Mouse (Mus musculus) MEL (cell line): ENCODE measurements at regions not wholly inside any gene's neighbourhood (a gene's known extent, or its start where the extent isn't known, plus 50 kb on each side); places are given as distances from the start of the nearest gene placed in this dataset.
A peak's percentile ranks its signal among the peaks of the same experiment; 100 is the strongest.

Source experiments
- DNase-seq: peaks from one replicate; pipeline ENCODE4 v3.0.0; 2011; ENCODE audit warnings: low read depth, low spot score
- H3K27ac ChIP-seq: 2 replicates; pipeline ENCODE4 v1.5.1; 2012; ENCODE audit warnings: low read depth, mild to moderate bottlenecking, control low read depth, low read length, moderate library complexity; ENCODE audit not compliant: control insufficient read depth
- H3K27me3 ChIP-seq, 2 experiments: fragments of 150-350 bp in 1 of 2; sonication (generic) in 1 of 2; 2 replicates each; pipeline ENCODE4 v1.6.1; 2012; ENCODE audit warnings: low read length in 2 of 2, mild to moderate bottlenecking in 2 of 2, improper control_type of control experiment in 1 of 2, moderate library complexity in 1 of 2; ENCODE audit not compliant: insufficient read depth in 2 of 2, control insufficient read depth in 1 of 2
- H3K36me3 ChIP-seq, 2 experiments: 2 replicates each; pipeline ENCODE4 v1.6.1; 2012 to 2014; ENCODE audit warnings: low read length in 2 of 2, improper control_type of control experiment in 1 of 2, inconsistent platforms in 1 of 2, mild to moderate bottlenecking in 1 of 2; ENCODE audit not compliant: insufficient read depth in 2 of 2, control insufficient read depth in 1 of 2
- H3K4me1 ChIP-seq, 2 experiments: fragments of 150-350 bp in 1 of 2; sonication (generic) in 1 of 2; 2 replicates each; pipeline ENCODE4 v1.6.1; 2012; ENCODE audit warnings: low read length in 2 of 2, improper control_type of control experiment in 1 of 2, mild to moderate bottlenecking in 1 of 2; ENCODE audit not compliant: insufficient read depth in 2 of 2, control insufficient read depth in 1 of 2
- H3K4me3 ChIP-seq, 2 experiments: fragments of 150-350 bp in 1 of 2; sonication (generic) in 1 of 2; 2 replicates each; pipeline ENCODE4 v1.5.1; 2012; ENCODE audit warnings: low read depth in 2 of 2, low read length in 2 of 2, mild to moderate bottlenecking in 2 of 2, moderate library complexity in 2 of 2, control low read depth in 1 of 2, improper control_type of control experiment in 1 of 2; ENCODE audit not compliant: control insufficient read depth in 1 of 2, insufficient read depth in 1 of 2
- H3K79me2 ChIP-seq: 2 replicates; pipeline ENCODE4 v1.6.1; 2012; ENCODE audit warnings: mild to moderate bottlenecking, low read length, moderate library complexity; ENCODE audit not compliant: control insufficient read depth, poor library complexity, insufficient read depth
- H3K9ac ChIP-seq: 2 replicates; pipeline ENCODE4 v1.6.1; 2012; ENCODE audit warnings: low read depth, mild to moderate bottlenecking, control low read depth, low read length, moderate library complexity; ENCODE audit not compliant: control insufficient read depth, poor library complexity, severe bottlenecking
- H3K9me3 ChIP-seq: fragments of 150-350 bp; sonication (generic); replicated peaks from 2 replicates; pipeline ENCODE4 v1.6.1; 2012; ENCODE audit warnings: mild to moderate bottlenecking, low read length, improper control_type of control experiment, moderate library complexity; ENCODE audit not compliant: insufficient read depth
- CHD1 ChIP-seq: IDR thresholded peaks from 2 replicates; pipeline ENCODE4 v1.6.1; 2012; ENCODE audit warnings: low read depth, mild to moderate bottlenecking, inconsistent platforms, low read length, improper control_type of control experiment
- CTCF ChIP-seq, 3 experiments: IDR thresholded peaks in 2 of 3; conservative IDR thresholded peaks in 1 of 3; 2 replicates each; pipeline ENCODE4 v1.5.1; 2011 to 2012; ENCODE audit warnings: low read length in 3 of 3, low read depth in 2 of 3, mild to moderate bottlenecking in 2 of 3, improper control_type of control experiment in 1 of 3, inconsistent platforms in 1 of 3, mixed read lengths in 1 of 3, moderate library complexity in 1 of 3; ENCODE audit not compliant: control insufficient read depth in 1 of 3, insufficient read depth in 1 of 3, poor library complexity in 1 of 3, severe bottlenecking in 1 of 3
- ELF1 ChIP-seq: IDR thresholded peaks from 2 replicates; pipeline ENCODE4 v1.6.1; 2014; ENCODE audit warnings: low read depth, mild to moderate bottlenecking, inconsistent platforms, low read length, improper control_type of control experiment, moderate library complexity
- EP300 ChIP-seq, 2 experiments: IDR thresholded peaks; 2 replicates each; pipeline ENCODE4 v1.6.1; 2011; ENCODE audit warnings: improper control_type of control experiment in 2 of 2, low read length in 2 of 2, low read depth in 1 of 2, mild to moderate bottlenecking in 1 of 2
- GATA1 ChIP-seq: IDR thresholded peaks from 2 replicates; pipeline ENCODE4 v1.6.1; 2011; ENCODE audit warnings: low read depth, low read length, improper control_type of control experiment
- HCFC1 ChIP-seq: IDR thresholded peaks from 2 replicates; pipeline ENCODE4 v1.6.1; 2012; ENCODE audit warnings: low read depth, mild to moderate bottlenecking, inconsistent platforms, low read length, improper control_type of control experiment, moderate library complexity
- KAT2A ChIP-seq: conservative IDR thresholded peaks from 2 replicates; pipeline ENCODE4 v1.6.1; 2012; ENCODE audit warnings: low read depth, low read length, improper control_type of control experiment, inconsistent platforms
- MYB ChIP-seq: IDR thresholded peaks from 2 replicates; pipeline ENCODE4 v1.6.1; 2011; ENCODE audit warnings: mild to moderate bottlenecking, low read depth, low read length, improper control_type of control experiment
- MYC ChIP-seq: IDR thresholded peaks from 2 replicates; pipeline ENCODE4 v1.6.1; 2011; ENCODE audit warnings: low read depth, mild to moderate bottlenecking, low read length, improper control_type of control experiment, moderate library complexity
- NRF1 ChIP-seq: IDR thresholded peaks from 2 replicates; pipeline ENCODE4 v1.6.1; 2014; ENCODE audit warnings: low read depth, mild to moderate bottlenecking, inconsistent platforms, low read length, improper control_type of control experiment, moderate library complexity; ENCODE audit not compliant: poor library complexity, insufficient read depth, severe bottlenecking
- POLR2A ChIP-seq, 2 experiments: IDR thresholded peaks; 2 replicates each; pipeline ENCODE4 v1.6.1; 2011 to 2012; ENCODE audit warnings: low read length in 2 of 2, mild to moderate bottlenecking in 2 of 2, control low read depth in 1 of 2, improper control_type of control experiment in 1 of 2, low read depth in 1 of 2, moderate library complexity in 1 of 2; ENCODE audit not compliant: control insufficient read depth in 1 of 2, insufficient read depth in 1 of 2, poor library complexity in 1 of 2
- POLR2AphosphoS5 ChIP-seq: IDR thresholded peaks from 2 replicates; pipeline ENCODE4 v1.6.1; 2012; ENCODE audit warnings: low read depth, borderline replicate concordance, mild to moderate bottlenecking, inconsistent platforms, low read length, moderate library complexity, mixed read lengths
- RAD21 ChIP-seq: IDR thresholded peaks from 2 replicates; pipeline ENCODE4 v1.6.1; 2011; ENCODE audit warnings: mild to moderate bottlenecking, low read depth, low read length, improper control_type of control experiment
- SMC3 ChIP-seq: IDR thresholded peaks from 2 replicates; pipeline ENCODE4 v1.6.1; 2011; ENCODE audit warnings: low read depth, low read length, improper control_type of control experiment
- TAL1 ChIP-seq: IDR thresholded peaks from 2 replicates; pipeline ENCODE4 v1.6.1; 2012; ENCODE audit warnings: mild to moderate bottlenecking, inconsistent platforms, low read length, moderate library complexity, mixed read lengths
- UBTF ChIP-seq: IDR thresholded peaks from 2 replicates; pipeline ENCODE4 v1.6.1; 2012; ENCODE audit warnings: low read depth, mild to moderate bottlenecking, inconsistent platforms, low read length, improper control_type of control experiment, moderate library complexity, borderline replicate concordance; ENCODE audit not compliant: insufficient read depth
- USF1 ChIP-seq: IDR thresholded peaks from 2 replicates; pipeline ENCODE4 v1.6.1; 2014; ENCODE audit warnings: low read depth, mild to moderate bottlenecking, inconsistent platforms, low read length, improper control_type of control experiment, moderate library complexity
- ZC3H11A ChIP-seq: IDR thresholded peaks from 2 replicates; pipeline ENCODE4 v1.6.1; 2012; ENCODE audit warnings: low read depth, mild to moderate bottlenecking, inconsistent platforms, low read length, improper control_type of control experiment
- ZKSCAN1 ChIP-seq: IDR thresholded peaks from 2 replicates; pipeline ENCODE4 v1.6.1; 2012; ENCODE audit warnings: low read depth, mild to moderate bottlenecking, inconsistent platforms, low read length, improper control_type of control experiment, moderate library complexity
- ZMIZ1 ChIP-seq: IDR thresholded peaks from 2 replicates; pipeline ENCODE4 v1.6.1; 2012; ENCODE audit warnings: low read depth, mild to moderate bottlenecking, inconsistent platforms, low read length, improper control_type of control experiment, moderate library complexity

DNA sequence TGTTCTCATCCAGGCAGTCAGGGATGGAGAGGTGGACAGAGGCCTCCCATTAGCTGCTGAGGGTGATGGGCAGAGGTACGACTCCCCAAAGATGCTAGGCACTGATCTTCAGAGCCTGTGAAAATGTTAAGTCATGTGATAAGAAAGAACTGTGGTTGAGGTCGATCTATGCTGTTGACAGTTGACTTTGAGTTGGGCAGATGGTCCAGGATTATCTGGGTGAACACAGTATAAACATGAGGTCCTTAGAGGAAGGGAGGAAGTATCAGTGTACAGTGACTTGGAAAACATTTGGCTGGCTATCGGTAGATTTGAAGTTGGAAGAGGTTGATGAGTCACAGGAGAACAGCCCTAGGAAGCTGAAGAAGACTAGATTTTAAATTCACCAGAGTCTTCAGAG is 80.9 kb upstream of the Pgrmc2 start (continued):
- no peak for TF ChIP-seq HCFC1
- TF ChIP-seq, all 39 proteins: peak for 16

GRCm38 (mm10) chr3:41162514-41162913 is 79.7 kb upstream of the Pgrmc2 start:
- H3K4me3 ChIP-seq: no peak overlapping the region
- no peak for TF ChIP-seq ELF1
- no peak for TF ChIP-seq ZMIZ1
- TF ChIP-seq EP300 (IDR thresholded peaks at IDR 0.05; ENCODE audit: low read depth in 1 of 2, low read length in 2 of 2): no peak
- peak; percentile 42; the same call in 1 of the 2 replicates for TF ChIP-seq GATA1
- no peak for TF ChIP-seq MYB
- TF ChIP-seq ZC3H11A: no peak
- no peak for TF ChIP-seq MYC
- H3K36me3 ChIP-seq: peaks cover 0 to 20% of the 10 kb centered on the region in 2 experiments; a peak in 2 of 4 replicates
- H3K79me2 ChIP-seq: no peaks in the 10 kb centered on the region
- peak; percentile 22 for DNase-seq
- H3K9me3 ChIP-seq: no peaks in the 10 kb centered on the region
- no peaks in the 10 kb centered on the region for H3K27me3 ChIP-seq
- no peak overlapping the region for H3K9ac ChIP-seq
- H3K4me1 ChIP-seq: peaks cover 8 to 27% of the 10 kb centered on the region in 2 experiments
- H3K27ac ChIP-seq: no peak overlapping the region; the same call in 1 of the 2 replicates

- H3K4me3 ChIP-seq: no peak overlapping the region
- peak; percentile 43 for DNase-seq
- H3K27me3 ChIP-seq: no peaks in the 10 kb centered on the region
- H3K9me3 ChIP-seq: no peaks in the 10 kb centered on the region
- H3K36me3 ChIP-seq: peaks cover 0 to 20% of the 10 kb centered on the region in 2 experiments; a peak in 2 of 4 replicates
- TF ChIP-seq POLR2AphosphoS5: no peak
- TF ChIP-seq MYC: no peak
- TF ChIP-seq USF1: no peak
- no peak for TF ChIP-seq NRF1
- no peak for TF ChIP-seq CHD1
- TF ChIP-seq CTCF (IDR thresholded peaks at IDR 0.05 in 2 of 3, conservative IDR thresholded peaks at IDR 0.05 in 1 of 3; ENCODE audit: control insufficient read depth in 1 of 3, insufficient read depth in 1 of 3, low read depth in 2 of 3, low read length in 3 of 3, poor library complexity in 1 of 3, severe bottlenecking in 1 of 3): peak; percentile 25 to 50 (median 40); a peak in 5 of 6 replicates
- no peak for TF ChIP-seq TAL1
- peak; percentile 53 for TF ChIP-seq RAD21
- peak; percentile 34 for TF ChIP-seq SMC3
- TF ChIP-seq EP300 (IDR thresholded peaks at IDR 0.05; ENCODE audit: low read depth in 1 of 2, low read length in 2 of 2): no peak
- TF ChIP-seq ZKSCAN1: no peak
- TF ChIP-seq POLR2A (IDR thresholded peaks at IDR 0.05; ENCODE audit: control insufficient read depth in 1 of 2, insufficient read depth in 1 of 2, low read depth in 1 of 2, low read length in 2 of 2, poor library complexity in 1 of 2): no peak
- TF ChIP-seq ZMIZ1: no peak
- no peak for TF ChIP-seq UBTF
- TF ChIP-seq KAT2A: no peak
- TF ChIP-seq ZC3H11A: no peak
- TF ChIP-seq ELF1: no peak
- TF ChIP-seq, all 39 proteins: peak for 3
- no peak overlapping the region for H3K27ac ChIP-seq
- no peaks in the 10 kb centered on the region for H3K79me2 ChIP-seq
- no peak overlapping the region for H3K9ac ChIP-seq
- peaks cover 8 to 27% of the 10 kb centered on the region in 2 experiments for H3K4me1 ChIP-seq
Measured at GRCm38 (mm10) chr3:41160648-41161047, 77.8 kb upstream of the Pgrmc2 start.
